Mouse (Mus musculus) CH12.LX (cell line): ENCODE data around the gene Ifit2. TPM values are rescaled to one million over a fixed set of nuclear protein-coding genes. Genes with fewer than 3 reads are reported as not detected.

Source experiments
- DNase-seq: peaks from one replicate; pipeline ENCODE4 v3.0.0-alpha.2; 2013; ENCODE audit errors: extremely low read depth
- H3K27ac ChIP-seq: 2 replicates; pipeline ENCODE4 v1.5.1; 2012; ENCODE audit warnings: low read depth, mild to moderate bottlenecking, control low read depth, moderate library complexity; ENCODE audit not compliant: insufficient read depth
- H3K27me3 ChIP-seq: replicated peaks from 2 replicates; pipeline ENCODE3; 2012; ENCODE audit warnings: inconsistent platforms
- H3K36me3 ChIP-seq, 2 experiments: replicated peaks in 1 of 2; 2 replicates each; pipeline versions ENCODE3 to v1.6.1; 2012; ENCODE audit warnings: inconsistent platforms in 1 of 2, low read length in 1 of 2, mild to moderate bottlenecking in 1 of 2, mixed read lengths in 1 of 2, moderate library complexity in 1 of 2; ENCODE audit not compliant: control insufficient read depth in 1 of 2, insufficient read depth in 1 of 2
- H3K4me1 ChIP-seq, 2 experiments: 2 replicates each; pipeline ENCODE4 v1.6.1; 2012; ENCODE audit warnings: inconsistent platforms in 1 of 2, moderate library complexity in 1 of 2; ENCODE audit not compliant: insufficient read depth in 2 of 2, control insufficient read depth in 1 of 2
- H3K4me2 ChIP-seq: 2 replicates; pipeline ENCODE4 v1.6.1; 2012; ENCODE audit warnings: low read depth, mild to moderate bottlenecking, control low read depth; ENCODE audit not compliant: poor library complexity, insufficient read depth, severe bottlenecking
- H3K4me3 ChIP-seq, 3 experiments: fragments of 150-350 bp in 1 of 3; sonication (generic) in 1 of 3; replicated peaks in 1 of 3; 2 replicates each; pipeline versions ENCODE3 to v1.5.1; 2011 to 2012; ENCODE audit warnings: low read depth in 2 of 3, low read length in 2 of 3, mild to moderate bottlenecking in 2 of 3, moderate library complexity in 2 of 3, control low read depth in 1 of 3, improper control_type of control experiment in 1 of 3, inconsistent platforms in 1 of 3, mixed read lengths in 1 of 3; ENCODE audit not compliant: poor library complexity in 1 of 3
- H3K79me2 ChIP-seq: replicated peaks from 2 replicates; pipeline ENCODE4 v1.6.1; 2012; ENCODE audit warnings: mild to moderate bottlenecking, moderate library complexity; ENCODE audit not compliant: control insufficient read depth, poor library complexity, insufficient read depth, severe bottlenecking; ENCODE audit errors: extremely low read depth
- H3K9ac ChIP-seq: 2 replicates; pipeline ENCODE4 v1.6.1; 2012; ENCODE audit warnings: low read depth, mild to moderate bottlenecking, control low read depth, moderate library complexity; ENCODE audit not compliant: insufficient read depth
- H3K9me3 ChIP-seq: replicated peaks from 2 replicates; pipeline ENCODE3; 2012; ENCODE audit warnings: low read length, inconsistent platforms, mixed read lengths
- CTCF ChIP-seq, 2 experiments: IDR thresholded peaks in 1 of 2; conservative IDR thresholded peaks in 1 of 2; 2 replicates each; pipeline ENCODE4 v1.5.1; 2011 to 2012; ENCODE audit warnings: low read depth in 2 of 2, low read length in 2 of 2, improper control_type of control experiment in 1 of 2, inconsistent platforms in 1 of 2, mild to moderate bottlenecking in 1 of 2, moderate library complexity in 1 of 2
- ELF1 ChIP-seq: IDR thresholded peaks from 2 replicates; pipeline ENCODE4 v1.6.1; 2014; ENCODE audit warnings: low read depth, mild to moderate bottlenecking, inconsistent platforms, low read length, improper control_type of control experiment
- ETS1 ChIP-seq: conservative IDR thresholded peaks from 2 replicates; pipeline ENCODE4 v1.6.1; 2012; ENCODE audit warnings: low read depth, mild to moderate bottlenecking, inconsistent platforms, low read length, improper control_type of control experiment, moderate library complexity
- GABPA ChIP-seq: IDR thresholded peaks from 2 replicates; pipeline ENCODE4 v1.6.1; 2012; ENCODE audit warnings: low read depth, low read length, improper control_type of control experiment, inconsistent platforms; ENCODE audit not compliant: insufficient replicate concordance
- HCFC1 ChIP-seq: IDR thresholded peaks from 2 replicates; pipeline ENCODE4 v1.6.1; 2012; ENCODE audit warnings: low read depth, mild to moderate bottlenecking, inconsistent platforms, low read length, improper control_type of control experiment
- IRF4 ChIP-seq: IDR thresholded peaks from 2 replicates; pipeline ENCODE4 v1.6.1; 2014; ENCODE audit warnings: low read depth, mild to moderate bottlenecking, inconsistent platforms, low read length, improper control_type of control experiment
- KAT2A ChIP-seq: IDR thresholded peaks from 2 replicates; pipeline ENCODE4 v1.6.1; 2012; ENCODE audit warnings: low read length, improper control_type of control experiment, inconsistent platforms; ENCODE audit not compliant: insufficient replicate concordance
- MAFK ChIP-seq: IDR thresholded peaks from 2 replicates; pipeline ENCODE4 v1.6.1; 2011; ENCODE audit warnings: low read length, improper control_type of control experiment; ENCODE audit not compliant: insufficient replicate concordance
- MAZ ChIP-seq: IDR thresholded peaks from 2 replicates; pipeline ENCODE4 v1.6.1; 2012; ENCODE audit warnings: low read depth, mild to moderate bottlenecking, inconsistent platforms, low read length, improper control_type of control experiment, moderate library complexity
- MYC ChIP-seq: IDR thresholded peaks from 2 replicates; pipeline ENCODE4 v1.6.1; 2011; ENCODE audit warnings: low read depth, mild to moderate bottlenecking, improper control_type of control experiment, low read length
- NELFE ChIP-seq: IDR thresholded peaks from 2 replicates; pipeline ENCODE4 v1.6.1; 2011; ENCODE audit warnings: low read depth, low read length, improper control_type of control experiment
- PAX5 ChIP-seq: IDR thresholded peaks from 2 replicates; pipeline ENCODE4 v1.6.1; 2012; ENCODE audit warnings: low read length, inconsistent platforms, mixed read lengths
- RAD21 ChIP-seq: IDR thresholded peaks from 2 replicates; pipeline ENCODE4 v1.6.1; 2011; ENCODE audit warnings: low read depth, mild to moderate bottlenecking, low read length, improper control_type of control experiment, moderate library complexity
- RCOR1 ChIP-seq: conservative IDR thresholded peaks from 2 replicates; pipeline ENCODE4 v1.6.1; 2012; ENCODE audit warnings: low read depth, mild to moderate bottlenecking, inconsistent platforms, low read length, improper control_type of control experiment
- SMC3 ChIP-seq: IDR thresholded peaks from 2 replicates; pipeline ENCODE4 v1.6.1; 2011; ENCODE audit warnings: low read depth, low read length, improper control_type of control experiment
- TCF12 ChIP-seq: IDR thresholded peaks from 2 replicates; pipeline ENCODE4 v1.6.1; 2014; ENCODE audit warnings: low read depth, mild to moderate bottlenecking, inconsistent platforms, low read length, improper control_type of control experiment
- ZKSCAN1 ChIP-seq: IDR thresholded peaks from 2 replicates; pipeline ENCODE4 v1.6.1; 2012; ENCODE audit warnings: low read depth, inconsistent platforms, low read length, improper control_type of control experiment, borderline replicate concordance
- ZMIZ1 ChIP-seq: IDR thresholded peaks from 2 replicates; pipeline ENCODE4 v1.6.1; 2012; ENCODE audit warnings: low read depth, mild to moderate bottlenecking, inconsistent platforms, low read length, improper control_type of control experiment
- ZNF384 ChIP-seq: IDR thresholded peaks from 2 replicates; pipeline ENCODE4 v1.6.1; 2012; ENCODE audit warnings: low read depth, low read length, improper control_type of control experiment, inconsistent platforms
- dilution Hi-C: fragments of 300-500 bp; cut with MboI; formaldehyde crosslinking; loops from 2 replicates; pipeline ENCODE4 v1.14.3; 2020; ENCODE audit warnings: low sequenced_read_pairs; ENCODE audit not compliant: extremely low pct_unique_long_range_greater_than_20kb, extremely low pct_ligation_motif_present
- in situ Hi-C: fragments of 300-500 bp; cut with MboI; formaldehyde crosslinking; loops from 3 replicates; pipeline ENCODE4 v1.14.3; 2019; ENCODE audit warnings: low sequenced_read_pairs, low pct_ligation_motif_present, low pct_unique_long_range_greater_than_20kb, mixed read lengths
- polyA plus RNA-seq: library from polyadenylated mRNA; unstranded; fragments of >175 nt; gene quantifications from 2 replicates; pipeline ENCODE4 v1.2.1, GENCODE M21; 2012; ENCODE audit warnings: low read depth; ENCODE audit not compliant: insufficient read length
- total RNA-seq, 2 experiments: library from RNA; depleted of rRNA; stranded (reverse); fragments of 300-350 nt in 1 of 2; fragments of >200 nt in 1 of 2; gene quantifications; 2 replicates each; pipeline ENCODE4 v1.2.3; 2012 to 2014

Ifit2 gene
- total and polyA plus RNA-seq, 3 experiments = 0.72 to 8.8 (median 5.7) TPM

- H3K79me2 ChIP-seq = no peaks in the 10 kb centered on the region
- no peaks in the 10 kb centered on the region for H3K9me3 ChIP-seq
- dilution Hi-C loops = no loop called here
- H3K9ac ChIP-seq = no peak overlapping the region
- TF ChIP-seq MAZ (no peak), ETS1 (no peak), KAT2A (no peak), RAD21 (no peak), MYC (no peak), PAX5 (no peak), ELF1 (no peak), HCFC1 (no peak), RCOR1 (no peak), GABPA (no peak), ZNF384 (no peak), MAFK (no peak), SMC3 (no peak), IRF4 (no peak), NELFE (no peak), CTCF (conservative IDR thresholded peaks at IDR 0.05 in 1 of 2, IDR thresholded peaks at IDR 0.05 in 1 of 2; ENCODE audit: low read depth in 2 of 2, low read length in 2 of 2) (no peak), TCF12 (no peak), ZKSCAN1 (no peak), ZMIZ1 (no peak)
- H3K36me3 ChIP-seq = no peaks in the 10 kb centered on the region
- H3K27ac ChIP-seq = no peak overlapping the region
- in situ Hi-C loops = no loop called here
- no peak for DNase-seq
- no peaks in the 10 kb centered on the region for H3K27me3 ChIP-seq
- no peak overlapping the region for H3K4me2 ChIP-seq
- H3K4me1 ChIP-seq = no peaks in the 10 kb centered on the region
- H3K4me3 ChIP-seq = no peak overlapping the region
Measured at GRCm38 (mm10) chr19:34624663-34625062, 74.2 kb downstream of the Ifit2 start.

Other genes starting within 250 kb of the Ifit2 start
- not detected in 2 replicates for gene Ch25h, start 75.5 kb upstream of the Ifit2 start, total RNA-seq (2012; rRNA removed)
- not detected in 2 replicates for gene Ch25h, start 75.5 kb upstream of the Ifit2 start, total RNA-seq (2014; rRNA removed)
- gene Ch25h, start 75.5 kb upstream of the Ifit2 start, polyA plus RNA-seq = not detected in 2 replicates
- gene Lipa, start 23.2 kb upstream of the Ifit2 start, total RNA-seq (2012; rRNA removed) = 17.7 and 19.3 TPM in 2 replicates
- gene Lipa, start 23.2 kb upstream of the Ifit2 start, total RNA-seq (2014; rRNA removed) = 38.1 and 43.5 TPM in 2 replicates
- 55.7 and 63.4 TPM in 2 replicates for gene Lipa, start 23.2 kb upstream of the Ifit2 start, polyA plus RNA-seq
- gene Ifit3, start 32.8 kb downstream of the Ifit2 start, total RNA-seq (2012; rRNA removed) = 0.08 and 0.13 TPM in 2 replicates
- gene Ifit3, start 32.8 kb downstream of the Ifit2 start, total RNA-seq (2014; rRNA removed) = 0.65 and 1.0 TPM in 2 replicates
- gene Ifit3, start 32.8 kb downstream of the Ifit2 start, polyA plus RNA-seq = 0.87 and 1.0 TPM in 2 replicates
- not detected in 2 replicates for gene Ifit1bl1, start 51.3 kb downstream of the Ifit2 start, total RNA-seq (2012; rRNA removed)
- gene Ifit1bl1, start 51.3 kb downstream of the Ifit2 start, total RNA-seq (2014; rRNA removed) = 0.09 TPM in 1 of 2 replicates, not detected in the other
- gene Ifit1bl1, start 51.3 kb downstream of the Ifit2 start, polyA plus RNA-seq = 0.15 and 0.26 TPM in 2 replicates
- gene Ifit3b, start 57.3 kb downstream of the Ifit2 start, total RNA-seq (2012; rRNA removed) = not detected in 2 replicates
- gene Ifit3b, start 57.3 kb downstream of the Ifit2 start, total RNA-seq (2014; rRNA removed) = not detected in 2 replicates
- not detected in 2 replicates for gene Ifit3b, start 57.3 kb downstream of the Ifit2 start, polyA plus RNA-seq
- not detected in 2 replicates for gene Ifit1bl2, start 90.0 kb downstream of the Ifit2 start, total RNA-seq (2012; rRNA removed)
- 0.08 TPM in 2 replicates for gene Ifit1bl2, start 90.0 kb downstream of the Ifit2 start, total RNA-seq (2014; rRNA removed)
- 0.15 and 0.24 TPM in 2 replicates for gene Ifit1bl2, start 90.0 kb downstream of the Ifit2 start, polyA plus RNA-seq
- gene Ifit1, start 90.2 kb downstream of the Ifit2 start, total RNA-seq (2012; rRNA removed) = 0.25 TPM in 2 replicates
- gene Ifit1, start 90.2 kb downstream of the Ifit2 start, total RNA-seq (2014; rRNA removed) = 1.4 and 1.8 TPM in 2 replicates
- gene Ifit1, start 90.2 kb downstream of the Ifit2 start, polyA plus RNA-seq = 2.3 and 2.5 TPM in 2 replicates
- gene Slc16a12, start 196.6 kb downstream of the Ifit2 start, total RNA-seq (2012; rRNA removed) = 0.08 TPM in 2 replicates
- 0.08 and 0.46 TPM in 2 replicates for gene Slc16a12, start 196.6 kb downstream of the Ifit2 start, total RNA-seq (2014; rRNA removed)
- 0.16 TPM in 1 of 2 replicates, not detected in the other for gene Slc16a12, start 196.6 kb downstream of the Ifit2 start, polyA plus RNA-seq